ENCODE assay signal across 11 mouse cellular contexts in the genomic region with DNA sequence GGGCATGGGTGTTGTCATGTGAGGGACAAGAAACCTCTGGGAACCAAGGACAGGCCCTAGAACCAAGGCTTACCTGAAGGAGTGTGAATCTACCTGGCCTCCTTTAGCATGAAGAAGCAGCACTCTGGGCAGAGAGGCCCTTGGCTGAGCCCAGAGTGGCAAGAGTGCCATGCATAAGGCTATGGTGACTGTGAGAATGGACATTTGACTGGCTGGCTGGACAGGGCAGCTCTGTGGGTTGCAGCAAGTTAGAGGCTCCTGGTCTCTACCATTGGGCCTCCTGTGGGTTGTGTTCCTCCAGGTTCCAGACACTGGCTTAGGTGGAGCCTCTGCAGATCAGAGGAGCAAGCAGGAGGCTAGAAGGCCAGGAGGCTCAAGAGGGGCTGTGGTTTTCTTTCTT.
DNase-seq lines count a peak whose midpoint lies in the region; ATAC-seq and TF ChIP-seq lines count a peak whose summit lies in the region.
"Had no signal": no experiment of that assay in that cellular context is flagged by ENCODE, and none has a peak within 500 bp of the region (broad histone marks: within the 10 kb centered on the region; RNA-seq: fewer than 3 reads in every experiment).

No protein-coding gene starts in this region.

- TF ChIP-seq CTCF in left cerebral cortex, adult 2 months (IDR thresholded peaks at IDR 0.05): no peak
- TF ChIP-seq CTCF in hindbrain, postnatal 0 days (IDR thresholded peaks at IDR 0.05; ENCODE audit: low read depth): no peak

- no peaks in the 10 kb centered on the region for H3K36me3 ChIP-seq in forebrain, embryonic 14.5 days (ENCODE audit: control insufficient read depth, insufficient read depth, low read length)
- no peaks in the 10 kb centered on the region for H3K36me3 ChIP-seq in hindbrain, postnatal 0 days (ENCODE audit: insufficient read depth, low read length)
- H3K36me3 ChIP-seq in midbrain, embryonic 16.5 days (ENCODE audit: control insufficient read depth, insufficient read depth, low read length): no peaks in the 10 kb centered on the region
- H3K36me3 ChIP-seq: G1E; stomach, embryonic 15.5 days had no signal

- no peak for ATAC-seq in forebrain, embryonic 14.5 days
- no peak for ATAC-seq in hindbrain, postnatal 0 days
- ATAC-seq in midbrain, embryonic 16.5 days: no peak

- H3K4me3 ChIP-seq in left cerebral cortex, adult 2 months: no peak overlapping the region
- no peak overlapping the region for H3K4me3 ChIP-seq in forebrain, embryonic 14.5 days (ENCODE audit: low read depth, low read length)
- H3K4me3 ChIP-seq in hindbrain, postnatal 0 days (ENCODE audit: low read length): no peak overlapping the region
- H3K4me3 ChIP-seq in midbrain, embryonic 16.5 days (ENCODE audit: low read depth, low read length): no peak overlapping the region
- H3K4me3 ChIP-seq: megakaryocyte, embryonic 14.5 days had no signal

- H3K9me3 ChIP-seq in forebrain, embryonic 14.5 days (replicated peaks; ENCODE audit: control insufficient read depth, low read length): no peaks in the 10 kb centered on the region
- no peaks in the 10 kb centered on the region for H3K9me3 ChIP-seq in hindbrain, postnatal 0 days (ENCODE audit: low read length)
- H3K9me3 ChIP-seq in midbrain, embryonic 16.5 days (replicated peaks; ENCODE audit: control insufficient read depth, low read length, poor library complexity, severe bottlenecking): no peaks in the 10 kb centered on the region
- H3K9me3 ChIP-seq: G1E; stomach, embryonic 15.5 days had no signal

- no peak overlapping the region for H3K4me2 ChIP-seq in forebrain, embryonic 14.5 days (ENCODE audit: low read length)
- no peak overlapping the region for H3K4me2 ChIP-seq in hindbrain, postnatal 0 days (ENCODE audit: low read depth, low read length)
- H3K4me2 ChIP-seq in midbrain, embryonic 16.5 days (ENCODE audit: low read length): no peak overlapping the region

- DNase-seq in left cerebral cortex, adult 2 months (ENCODE audit: extremely low spot score in 1 of 2, low spot score in 2 of 2): no peak
- DNase-seq in left cerebral cortex, postnatal 36 days (ENCODE audit: low spot score in 2 of 2): no peak
- DNase-seq in forebrain, embryonic 14.5 days (ENCODE audit: low spot score): no peak
- no peak for DNase-seq in hindbrain, postnatal 0 days (ENCODE audit: low spot score)
- no peak for DNase-seq in layer of hippocampus, postnatal 36 days
- DNase-seq in left cerebral cortex, adult 18-20 months (ENCODE audit: low spot score in 2 of 2): no peak
- DNase-seq in testis, postnatal 10 days (ENCODE audit: low spot score): no peak

- intact Hi-C loops in left cerebral cortex, adult 2 months (cut with DNase I): loop anchor here (5.0 kb wide), 1 partner anchor 68 kb away; no protein-coding TSS in a partner anchor
- intact Hi-C loops in left cerebral cortex, postnatal 36 days (cut with DNase I): loop anchor here (5.0 kb wide), 2 partner anchors 48 to 68 kb away; no protein-coding TSS in a partner anchor

- peak overlapping the region; percentile 77 for H3K27ac ChIP-seq in left cerebral cortex, adult 2 months
- peak overlapping the region; percentile 100 for H3K27ac ChIP-seq in forebrain, embryonic 14.5 days (ENCODE audit: low read depth, low read length)
- peak overlapping the region; percentile 95; the same call in 1 of the 2 replicates for H3K27ac ChIP-seq in hindbrain, postnatal 0 days
- peak overlapping the region; percentile 100 for H3K27ac ChIP-seq in midbrain, embryonic 16.5 days (ENCODE audit: low read length)

- H3K4me1 ChIP-seq in forebrain, embryonic 14.5 days (ENCODE audit: control insufficient read depth, insufficient read depth, low read length): peaks cover 66% of the 10 kb centered on the region
- H3K4me1 ChIP-seq in hindbrain, postnatal 0 days (ENCODE audit: insufficient read depth, low read length): peaks cover 56% of the 10 kb centered on the region
- H3K4me1 ChIP-seq in midbrain, embryonic 16.5 days (ENCODE audit: control insufficient read depth, insufficient read depth, low read length): peaks cover 66% of the 10 kb centered on the region

- no peaks in the 10 kb centered on the region for H3K27me3 ChIP-seq in forebrain, embryonic 14.5 days (replicated peaks; ENCODE audit: control insufficient read depth, insufficient read depth, low read length)
- no peaks in the 10 kb centered on the region for H3K27me3 ChIP-seq in hindbrain, postnatal 0 days (ENCODE audit: insufficient read depth, low read length)
- no peaks in the 10 kb centered on the region for H3K27me3 ChIP-seq in midbrain, embryonic 16.5 days (ENCODE audit: control insufficient read depth, insufficient read depth, low read depth, low read length)
- H3K27me3 ChIP-seq: stomach, embryonic 15.5 days had no signal

- H3K9ac ChIP-seq in forebrain, embryonic 14.5 days (ENCODE audit: low read length): peak overlapping the region; percentile 56
- H3K9ac ChIP-seq in hindbrain, postnatal 0 days (replicated peaks; ENCODE audit: low read length): no peak overlapping the region
- H3K9ac ChIP-seq in midbrain, embryonic 16.5 days (ENCODE audit: low read depth, low read length): peak overlapping the region; percentile 60
- H3K9ac ChIP-seq: stomach, embryonic 15.5 days had no signal
